Mouse (Mus musculus) cerebellum, postnatal 14 days (tissue): ENCODE results near the gene Ndufb4.
"Not testable (repeated sequence)": the region's sequence is repeated elsewhere in the genome, so short reads cannot be mapped to it uniquely, and the experiment has no call there.

Experiments
- DNase-seq, 2 experiments: peaks; one replicate each; pipeline ENCODE4 v3.0.0; 2021; ENCODE audit warnings: mixed read lengths in 2 of 2

Gene Ndufb4

GRCm38 (mm10) chr16:37653731-37654657, at the start of gene Ndufb4:
Ndufb4 (minus strand) TSS chr16:37654453.
- DNase-seq = peak; percentile 97

- DNase-seq = no peak
Measured at GRCm38 (mm10) chr16:37703884-37704283, 49.6 kb upstream of the Ndufb4 start.

GRCm38 (mm10) chr16:37700071-37700470, 45.8 kb upstream of the Ndufb4 start:
- DNase-seq = not testable (repeated sequence)

GRCm38 (mm10) chr16:37698767-37699166, 44.5 kb upstream of the Ndufb4 start:
- DNase-seq = peak in 1 of 2 experiments; percentile 28

- DNase-seq = no peak
Measured at GRCm38 (mm10) chr16:37697271-37697670, 43.0 kb upstream of the Ndufb4 start.

GRCm38 (mm10) chr16:37690932-37691730, 36.9 kb upstream of the Ndufb4 start:
- peak; percentile 50 to 51 for DNase-seq

- DNase-seq = no peak
Measured at GRCm38 (mm10) chr16:37690465-37690864, 36.2 kb upstream of the Ndufb4 start.

- no peak for DNase-seq
Measured at GRCm38 (mm10) chr16:37689934-37690333, 35.7 kb upstream of the Ndufb4 start.

GRCm38 (mm10) chr16:37689251-37689926, 35.1 kb upstream of the Ndufb4 start:
- DNase-seq = no peak

- DNase-seq = peak in 1 of 2 experiments; percentile 55
Measured at GRCm38 (mm10) chr16:37688181-37688580, 33.9 kb upstream of the Ndufb4 start.

- DNase-seq = no peak
Measured at GRCm38 (mm10) chr16:37687301-37687980, 33.2 kb upstream of the Ndufb4 start.

GRCm38 (mm10) chr16:37686834-37687233, 32.6 kb upstream of the Ndufb4 start:
- no peak for DNase-seq

GRCm38 (mm10) chr16:37685946-37686600, 31.8 kb upstream of the Ndufb4 start:
- no peak for DNase-seq

- DNase-seq = peak; percentile 94
Measured at GRCm38 (mm10) chr16:37684634-37685441, 30.6 kb upstream of the Ndufb4 start.

GRCm38 (mm10) chr16:37684259-37684633, 30.0 kb upstream of the Ndufb4 start:
- DNase-seq = peak in 1 of 2 experiments; percentile 45

- DNase-seq = peak; percentile 68 to 70
Measured at GRCm38 (mm10) chr16:37683154-37684130, 29.2 kb upstream of the Ndufb4 start.

- peak; percentile 95 to 98 for DNase-seq
Measured at GRCm38 (mm10) chr16:37682309-37682975, 28.2 kb upstream of the Ndufb4 start.

- no peak for DNase-seq
Measured at GRCm38 (mm10) chr16:37680831-37681230, 26.6 kb upstream of the Ndufb4 start.

- DNase-seq = no peak
Measured at GRCm38 (mm10) chr16:37680216-37680615, 26.0 kb upstream of the Ndufb4 start.
